Mouse (Mus musculus): ENCODE measurements around the gene AU018091.
"Not testable (repeated sequence)": the region's sequence is repeated elsewhere in the genome, so short reads cannot be mapped to it uniquely, and the experiment has no call there.

The AU018091 gene

DNA sequence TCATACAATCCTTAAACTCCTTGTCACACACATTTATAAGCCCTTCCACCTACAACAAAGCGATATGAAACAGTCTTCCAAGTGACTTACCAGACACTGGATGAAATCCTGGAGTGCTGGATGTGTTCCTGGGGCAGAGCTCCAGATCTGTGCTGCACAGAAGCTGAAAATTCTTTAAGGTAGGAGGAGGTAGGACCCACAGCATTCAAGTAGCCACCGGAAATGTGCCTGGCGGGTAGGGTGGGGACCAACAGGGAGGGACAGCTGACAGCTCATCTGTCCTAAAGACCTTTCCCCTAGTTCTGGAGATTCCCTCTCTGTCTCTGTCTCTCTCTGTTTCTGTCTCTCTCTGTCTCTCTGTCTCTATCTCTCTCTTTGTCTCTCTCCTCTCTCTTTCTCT lies at the start of gene AU018091:
Gene AU018091 (minus strand): TSS at position 279 of the 400 bp plus-strand sequence.
- in situ Hi-C loops (cut with MboI, MseI): no loop called here

DNA sequence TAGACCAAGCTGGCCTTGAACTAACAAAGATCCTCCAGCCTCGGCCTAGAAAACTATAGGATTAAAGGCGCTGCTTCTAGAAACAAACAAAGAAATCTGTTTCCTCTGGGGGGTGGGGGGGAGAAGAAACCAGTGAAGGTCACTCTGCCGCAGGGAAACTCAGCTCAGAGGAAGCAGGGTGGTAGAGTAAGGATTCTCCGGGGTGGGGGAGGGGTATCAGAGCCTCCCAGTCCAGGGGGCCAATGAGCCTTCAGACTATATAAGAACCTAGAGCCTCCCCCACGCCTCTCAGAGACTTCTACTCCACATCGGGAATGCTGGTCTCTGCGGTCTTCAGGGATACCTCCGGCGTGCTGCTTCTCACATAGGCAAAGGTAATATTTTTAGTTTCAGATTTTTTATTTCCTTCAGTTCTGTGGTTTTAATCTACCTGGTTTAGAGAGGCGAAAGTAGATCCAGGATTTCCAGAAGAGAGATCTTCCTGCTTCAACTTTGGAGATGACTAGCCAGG lies 48.6 kb upstream of the AU018091 start:
- in situ Hi-C loops (cut with MboI, MseI): no loop called here

DNA sequence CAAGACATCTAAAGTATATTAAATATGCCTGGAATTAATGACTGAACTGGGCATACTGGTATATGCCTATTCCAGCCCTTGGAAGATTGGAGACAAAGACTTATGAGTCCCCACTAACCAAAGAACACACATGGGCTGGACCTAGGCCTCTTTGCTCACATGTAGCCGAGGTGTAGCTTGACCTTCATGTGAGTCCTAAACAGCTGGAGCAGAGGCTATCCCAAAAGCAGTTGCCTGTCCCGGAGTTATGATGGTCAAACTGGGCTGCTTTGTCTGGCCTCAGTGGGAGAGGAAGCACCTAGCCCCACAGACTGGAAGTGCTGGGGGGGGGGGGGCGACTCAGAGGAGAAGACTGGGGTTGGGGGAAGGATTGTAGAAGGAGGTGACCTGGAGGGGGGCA lies 47.3 kb upstream of the AU018091 start:
- in situ Hi-C loops (cut with MboI, MseI): no loop called here

DNA sequence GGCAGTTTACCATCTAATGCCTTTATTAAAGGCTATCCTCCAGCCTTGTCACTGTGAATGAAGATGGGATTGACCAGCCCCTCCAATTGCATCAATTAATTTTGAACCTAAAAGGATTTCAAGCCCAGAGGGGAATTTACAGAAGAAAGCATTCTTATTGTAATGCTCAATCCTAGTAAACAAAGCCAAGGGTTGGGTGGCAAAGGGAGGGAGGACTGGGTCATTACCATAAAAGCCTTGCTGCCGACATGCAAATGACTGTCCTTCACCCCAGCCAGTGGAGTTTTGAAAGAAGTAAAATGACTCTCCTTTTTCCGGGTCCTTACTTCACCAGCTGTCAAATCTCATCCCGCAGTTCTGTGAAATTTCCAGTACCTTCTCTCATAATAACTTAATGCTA lies 44.6 kb upstream of the AU018091 start:
- in situ Hi-C loops (cut with MboI, MseI): no loop called here

DNA sequence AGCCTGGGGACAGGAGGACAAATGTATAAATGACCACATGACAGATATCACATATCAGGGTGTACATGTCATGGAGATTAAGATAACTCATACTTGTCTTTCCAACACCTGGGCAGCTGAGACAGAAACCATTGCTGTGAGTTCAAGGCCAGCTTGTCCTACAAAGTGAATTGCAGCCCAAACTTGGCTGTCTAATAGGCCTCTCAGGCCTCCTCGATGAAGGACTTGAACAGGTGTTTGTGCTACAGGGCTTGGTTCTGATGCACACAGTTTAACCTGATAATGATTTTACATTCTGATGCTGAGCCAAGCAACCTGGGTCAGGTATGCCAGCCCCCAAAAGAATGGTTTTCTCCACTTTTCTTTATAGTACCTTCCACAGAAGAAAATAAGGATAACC lies 44.2 kb upstream of the AU018091 start:
- in situ Hi-C loops (cut with MboI, MseI): no loop called here

DNA sequence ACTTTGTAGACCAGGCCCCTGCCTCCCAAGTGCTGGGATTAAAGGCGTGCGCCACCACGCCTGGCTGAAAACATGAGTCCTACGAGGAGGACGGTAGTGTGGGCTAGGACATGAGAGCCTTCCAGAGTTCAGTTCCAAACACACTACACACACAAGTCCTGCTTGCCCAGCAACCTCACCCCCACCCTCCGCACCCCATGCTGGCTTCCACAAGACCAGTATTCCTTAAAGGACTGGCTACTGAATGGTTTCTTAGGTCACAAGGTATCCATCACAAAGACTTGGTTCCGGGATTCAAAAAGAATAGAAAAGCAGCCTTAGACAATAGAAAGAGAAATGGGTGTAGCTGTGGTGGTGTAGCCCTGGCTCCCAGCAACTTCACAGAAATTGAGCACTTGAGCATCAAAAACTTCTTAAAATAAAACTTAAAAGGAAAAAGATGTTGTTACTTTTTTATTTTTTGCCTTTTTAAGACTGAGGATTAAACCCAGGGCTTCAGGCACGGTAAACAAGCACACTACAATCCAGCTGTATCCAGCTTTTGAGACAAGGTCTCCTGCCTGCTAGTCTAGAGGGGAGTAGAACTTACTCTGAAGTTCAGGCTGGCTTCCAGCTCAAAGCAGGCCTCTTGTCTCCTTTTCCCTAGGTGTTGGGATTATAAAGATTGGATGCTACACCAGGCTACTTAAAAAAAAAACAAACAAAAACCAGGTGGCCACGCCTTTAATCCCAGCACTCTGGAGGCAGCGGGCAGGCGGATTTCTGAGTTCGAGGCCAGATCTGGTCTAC lies 43.2 kb upstream of the AU018091 start:
- in situ Hi-C loops (cut with MboI, MseI): no loop called here

DNA sequence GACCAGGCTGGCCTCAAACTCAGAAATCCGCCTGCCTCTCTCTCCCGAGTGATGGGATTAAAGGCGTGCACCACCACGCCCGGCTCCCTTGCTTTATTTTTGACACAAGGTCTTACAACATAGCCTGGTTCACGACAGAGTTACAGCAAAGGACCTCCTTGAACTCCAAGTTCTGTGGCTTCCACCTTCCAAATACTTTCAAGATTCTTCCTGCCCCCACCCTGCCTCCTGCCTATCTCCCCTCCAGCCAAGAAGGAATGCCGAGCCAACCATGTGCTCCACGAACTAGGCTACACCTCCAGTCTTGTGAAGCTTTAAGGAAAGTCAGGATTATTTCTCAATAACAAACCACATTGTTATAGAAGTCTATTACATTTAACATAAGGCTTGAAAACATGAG lies 42.5 kb upstream of the AU018091 start:
- in situ Hi-C loops (cut with MboI, MseI): no loop called here

DNA sequence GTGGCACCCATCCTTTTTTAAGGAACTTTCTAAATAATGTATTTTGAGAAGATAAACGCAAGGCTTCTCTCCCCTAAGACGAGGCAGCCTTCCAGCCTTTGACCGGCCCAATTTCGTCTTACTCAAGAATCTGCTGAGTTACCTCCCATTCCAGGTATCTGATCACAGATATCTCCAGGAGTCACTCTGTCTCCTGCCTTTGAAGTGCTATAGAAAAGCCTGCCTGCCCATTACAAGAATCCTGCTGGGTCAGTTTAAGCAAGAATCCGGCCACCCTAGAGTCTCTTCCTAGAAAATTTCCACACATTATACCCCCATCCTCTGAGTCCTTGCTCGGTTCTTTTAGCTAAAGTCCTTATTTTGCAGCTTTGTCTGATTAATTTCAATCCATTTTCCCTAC lies 41.6 kb upstream of the AU018091 start:
- in situ Hi-C loops (cut with MboI, MseI): no loop called here

DNA sequence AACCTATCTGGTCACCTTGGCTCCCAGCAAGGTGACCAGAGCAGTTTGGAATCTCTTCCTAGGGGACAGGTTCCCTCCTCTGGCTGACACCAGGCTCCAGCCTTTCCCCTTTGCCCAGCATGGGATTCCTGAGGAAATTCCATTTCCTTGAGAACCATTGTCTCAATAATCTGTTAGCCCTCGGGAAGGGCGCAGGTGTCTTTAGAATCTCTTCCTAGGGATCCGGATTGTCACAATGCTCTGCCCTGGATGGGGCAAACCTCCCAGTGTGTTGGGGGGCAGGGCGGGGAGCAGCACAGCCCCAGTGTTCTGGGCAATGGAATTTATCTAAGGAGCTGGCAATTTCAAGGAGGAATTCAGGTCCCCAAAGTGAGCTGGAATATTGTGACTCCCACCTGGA lies 37.5 kb upstream of the AU018091 start:
- in situ Hi-C loops (cut with MboI, MseI): no loop called here

DNA sequence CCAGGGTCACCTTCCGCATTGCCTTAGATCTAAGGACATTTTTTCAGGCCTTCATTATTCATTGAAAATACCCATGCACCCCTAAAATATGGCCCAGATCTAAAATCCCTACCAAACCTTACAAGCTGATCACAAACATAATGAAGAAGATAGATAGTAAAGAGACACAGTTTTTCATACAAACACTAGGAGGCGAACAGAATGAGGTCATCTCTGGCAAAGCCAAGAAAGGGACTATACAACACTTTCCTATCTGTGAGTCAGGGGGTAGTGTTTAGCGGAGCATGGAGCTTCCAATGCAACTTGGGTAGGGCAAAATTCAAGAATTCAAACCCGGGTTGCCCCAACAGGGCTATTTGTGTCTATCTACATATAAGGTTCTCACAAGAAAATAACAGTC lies 35.6 kb upstream of the AU018091 start:
- in situ Hi-C loops (cut with MboI, MseI): no loop called here

DNA sequence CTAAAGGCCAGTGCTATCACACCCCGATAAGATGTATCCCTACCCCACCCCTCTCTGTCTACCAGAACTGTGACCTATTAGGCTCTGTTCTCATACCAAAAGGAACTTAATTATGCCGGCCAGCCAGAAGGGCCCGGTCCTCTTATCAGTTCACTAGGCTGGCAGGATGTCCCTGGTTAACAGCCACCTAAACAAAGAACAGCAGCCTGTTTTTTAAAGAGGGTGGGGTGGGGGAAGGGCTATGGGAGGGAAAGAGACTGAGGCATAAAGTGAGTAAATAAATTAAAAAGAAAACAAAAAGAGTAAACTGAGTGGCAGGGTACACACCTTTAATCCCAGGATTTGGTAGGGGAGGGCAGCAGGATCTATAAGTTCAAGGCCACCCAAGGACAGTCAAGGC lies 34.9 kb upstream of the AU018091 start:
- in situ Hi-C loops (cut with MboI, MseI): no loop called here

DNA sequence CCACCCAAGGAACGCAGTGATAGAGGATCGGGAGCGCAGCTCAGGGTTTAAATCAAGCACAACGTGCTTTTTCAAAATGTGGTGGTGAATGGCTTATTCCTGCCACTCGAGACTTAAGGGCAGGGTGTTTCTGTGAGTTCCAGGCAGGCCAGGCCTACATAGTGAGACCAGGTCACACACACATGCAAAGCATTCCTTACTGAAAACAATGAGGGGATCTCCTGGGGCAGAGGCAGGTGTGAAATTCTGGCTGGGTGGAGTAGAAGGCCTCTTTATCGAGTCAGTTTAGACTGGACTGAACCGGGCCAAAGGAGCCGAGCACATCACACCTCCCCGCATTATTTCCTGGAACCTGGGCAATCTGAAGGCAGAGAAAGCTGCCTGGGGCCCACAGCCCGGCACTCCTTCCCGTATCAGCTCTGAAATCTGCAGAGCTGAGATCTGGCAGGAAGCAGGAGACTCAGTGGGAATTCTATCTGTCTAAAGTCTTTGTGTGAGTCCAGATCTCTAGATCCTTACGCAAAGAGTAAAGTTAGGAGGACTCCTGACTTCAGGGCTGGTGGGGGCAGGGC lies 32.2 kb upstream of the AU018091 start:
- in situ Hi-C loops (cut with MboI, MseI): no loop called here

DNA sequence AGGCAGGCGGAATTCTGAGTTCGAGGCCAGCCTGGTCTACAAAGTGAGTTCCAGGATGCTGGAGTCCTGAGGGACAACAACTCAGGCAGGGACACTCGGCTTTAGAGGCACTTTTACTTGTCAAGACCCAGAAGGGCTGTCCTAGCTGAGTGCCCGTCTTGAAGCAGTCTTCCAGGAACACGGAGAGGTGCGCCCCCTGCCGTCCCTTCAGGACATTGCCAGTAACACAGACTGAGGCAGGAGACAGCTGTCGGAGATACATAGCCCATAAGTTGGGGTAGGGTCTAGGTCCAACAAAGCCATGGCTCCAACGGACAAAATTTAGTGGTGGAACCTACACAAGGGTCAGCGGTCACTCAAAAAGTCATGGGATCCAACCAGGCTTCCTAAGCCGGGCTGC lies 29.9 kb upstream of the AU018091 start:
- in situ Hi-C loops (cut with MboI, MseI): no loop called here

DNA sequence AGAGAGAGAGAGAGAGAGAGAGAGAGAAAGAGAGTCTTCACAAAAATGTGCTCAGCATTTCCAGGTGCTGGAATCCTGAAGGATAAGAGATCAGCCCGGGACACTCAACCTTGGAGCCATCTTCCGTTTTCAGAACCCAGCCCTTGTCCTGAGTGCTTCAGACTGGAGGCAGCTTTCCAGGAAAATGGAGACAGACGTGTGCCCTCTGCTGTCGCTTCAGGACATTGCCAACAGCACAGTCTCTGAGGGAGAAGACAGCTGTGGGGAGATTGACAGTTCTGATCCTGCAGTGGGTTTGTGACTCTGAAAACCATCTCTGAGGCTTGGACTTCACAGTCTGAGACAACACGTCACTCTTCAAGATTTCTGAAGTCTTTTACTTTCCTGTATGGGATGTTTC lies 26.8 kb upstream of the AU018091 start:
- in situ Hi-C loops (cut with MboI, MseI): no loop called here

DNA sequence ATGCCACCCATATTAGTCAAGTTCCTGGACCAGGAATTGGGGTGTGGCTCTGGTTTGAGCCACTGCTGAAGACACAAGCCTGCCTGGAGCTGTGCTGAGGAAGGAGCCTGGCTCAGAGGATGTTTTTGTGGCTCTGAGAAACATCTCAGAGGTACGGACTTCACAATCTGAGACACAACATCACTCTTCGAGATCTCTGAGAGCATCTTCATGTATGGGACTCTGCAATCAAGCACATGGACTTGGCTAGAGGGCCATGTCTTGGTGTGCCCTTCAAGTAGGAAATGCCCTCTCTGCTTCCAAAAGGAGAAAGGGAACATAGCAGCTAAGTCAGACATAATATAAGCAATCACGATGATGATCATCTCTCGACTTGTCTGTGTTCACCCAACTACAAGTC lies 25.5 kb upstream of the AU018091 start:
- in situ Hi-C loops (cut with MboI, MseI): no loop called here

DNA sequence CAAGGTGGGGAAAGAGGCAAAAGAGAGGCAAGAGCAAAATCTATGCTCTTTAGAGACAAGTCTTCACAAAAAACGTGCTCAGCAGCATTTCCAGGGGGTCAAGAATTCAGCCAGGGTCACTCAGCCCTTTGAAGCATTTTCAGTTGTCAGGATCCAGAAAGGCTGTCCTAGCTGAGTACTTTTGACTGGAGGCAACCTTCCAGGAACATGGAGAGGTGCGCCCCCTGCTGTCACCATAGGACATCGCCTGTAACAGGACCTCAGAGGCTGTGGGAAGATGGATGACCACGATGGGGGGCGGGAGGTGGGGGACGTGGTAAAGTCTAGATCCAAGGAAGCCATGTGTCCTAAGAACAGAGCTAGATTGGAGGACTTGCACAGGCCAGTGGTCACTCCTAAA lies 24.9 kb upstream of the AU018091 start:
- in situ Hi-C loops (cut with MboI, MseI): no loop called here

DNA sequence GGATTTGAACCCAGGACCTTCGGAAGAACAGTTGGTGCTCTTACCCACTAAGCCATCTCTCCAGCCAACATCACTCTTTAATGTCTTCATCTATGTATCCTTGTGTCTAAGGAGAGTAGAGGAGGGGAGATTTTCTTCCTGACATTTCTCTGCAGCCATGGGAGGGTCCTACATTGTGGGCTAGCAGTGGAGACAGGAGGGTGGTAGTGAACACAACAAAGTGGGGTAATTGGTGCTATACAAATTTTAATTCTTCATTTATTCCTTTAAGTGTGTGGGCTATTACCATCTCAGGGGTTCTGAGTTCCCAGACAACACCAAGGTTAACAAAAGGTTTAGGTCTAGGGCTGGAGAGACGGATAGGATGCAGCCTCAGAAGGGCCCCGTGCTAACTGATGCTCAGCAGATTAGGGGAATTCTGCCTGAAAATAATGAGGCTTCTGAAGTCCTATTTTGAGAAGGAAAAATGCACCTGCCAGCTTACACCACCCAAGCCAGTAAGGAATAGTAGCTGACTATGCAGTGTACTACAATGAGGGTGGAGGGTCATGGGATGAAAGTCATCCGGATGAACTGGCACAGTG lies 24.1 kb upstream of the AU018091 start:
- in situ Hi-C loops (cut with MboI, MseI): no loop called here

DNA sequence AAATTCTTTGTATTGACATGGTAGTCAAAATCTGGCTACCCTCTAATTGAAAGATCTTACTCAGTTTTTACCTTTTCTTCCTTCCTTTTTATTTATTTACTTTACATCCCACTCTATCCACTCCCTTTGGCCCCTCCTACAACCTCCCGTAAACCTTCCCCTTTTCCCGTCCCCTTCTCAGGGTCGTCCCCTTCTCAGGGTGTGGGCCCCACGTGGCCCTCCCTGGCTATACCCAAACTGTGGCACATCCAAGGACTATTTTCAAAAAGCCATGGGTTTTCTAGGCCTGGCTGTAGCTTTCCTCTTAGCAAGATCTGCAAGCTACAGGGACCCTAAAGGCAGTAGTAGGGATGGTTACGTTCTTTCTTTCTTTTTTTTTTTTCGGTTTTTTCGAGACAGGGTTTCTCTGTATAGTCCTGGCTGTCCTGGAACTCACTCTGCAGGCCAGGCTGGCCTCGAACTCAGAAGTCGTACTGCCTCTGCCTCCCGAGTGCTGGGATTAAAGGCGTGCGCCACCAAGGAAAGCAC lies 23.0 kb upstream of the AU018091 start:
- in situ Hi-C loops (cut with MboI, MseI): no loop called here

DNA sequence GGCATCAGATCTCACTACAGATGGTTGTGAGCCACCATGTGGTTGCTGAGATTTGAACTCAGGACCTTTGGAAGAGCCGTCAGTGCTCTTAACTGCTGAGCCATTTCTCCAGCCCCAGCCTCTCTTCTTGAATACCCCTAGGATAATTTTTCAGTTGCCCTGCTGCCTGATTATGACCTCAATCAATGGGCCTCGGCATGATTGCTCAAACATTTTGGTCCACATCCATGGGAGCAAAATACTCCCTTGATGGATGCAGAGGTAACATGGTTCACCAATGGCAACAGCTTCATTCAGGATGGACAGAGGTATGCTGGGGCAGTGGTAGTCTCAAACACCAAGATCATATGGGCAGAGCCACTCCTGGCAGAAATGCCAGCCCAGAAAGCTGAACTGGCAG lies 17.7 kb upstream of the AU018091 start:
- in situ Hi-C loops (cut with MboI, MseI): not testable (repeated sequence)

DNA sequence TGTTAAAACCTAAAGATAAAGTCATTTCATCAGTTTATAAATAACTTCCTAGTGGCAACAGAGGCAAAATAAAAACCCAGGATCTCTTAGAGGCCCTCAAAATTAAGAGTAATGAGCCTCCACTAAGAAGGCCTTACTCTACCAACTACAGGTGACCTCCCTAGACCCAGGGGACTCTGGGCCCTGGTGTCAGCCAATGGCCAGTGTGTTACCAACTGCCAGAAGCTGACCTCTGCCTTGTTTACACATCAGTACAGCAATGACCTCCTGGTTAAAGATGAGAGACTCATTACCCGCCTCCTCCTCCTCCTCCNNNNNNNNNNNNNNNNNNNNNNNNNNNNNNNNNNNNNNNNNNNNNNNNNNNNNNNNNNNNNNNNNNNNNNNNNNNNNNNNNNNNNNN lies 17.1 kb upstream of the AU018091 start:
- in situ Hi-C loops (cut with MboI, MseI): no loop called here

DNA sequence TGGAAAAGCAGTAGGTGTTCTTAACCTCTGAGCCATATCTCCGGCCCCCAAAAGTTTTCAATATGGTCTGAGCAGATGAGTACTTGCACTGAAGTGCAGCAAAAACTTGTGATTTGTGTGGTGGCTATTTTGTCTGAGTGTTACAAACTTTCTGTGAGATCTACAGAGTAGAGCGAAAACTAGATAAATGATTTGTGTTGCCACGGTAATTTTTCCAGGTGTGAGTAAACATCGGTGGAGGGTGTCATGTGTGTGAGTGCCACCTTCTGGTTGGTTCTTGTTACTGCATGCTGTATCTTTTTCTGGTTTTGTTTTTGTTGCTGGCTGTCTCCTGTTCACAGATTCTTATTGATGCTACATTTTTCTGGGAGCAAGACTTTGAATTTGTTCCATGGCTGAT lies 15.4 kb upstream of the AU018091 start:
- in situ Hi-C loops (cut with MboI, MseI): no loop called here

DNA sequence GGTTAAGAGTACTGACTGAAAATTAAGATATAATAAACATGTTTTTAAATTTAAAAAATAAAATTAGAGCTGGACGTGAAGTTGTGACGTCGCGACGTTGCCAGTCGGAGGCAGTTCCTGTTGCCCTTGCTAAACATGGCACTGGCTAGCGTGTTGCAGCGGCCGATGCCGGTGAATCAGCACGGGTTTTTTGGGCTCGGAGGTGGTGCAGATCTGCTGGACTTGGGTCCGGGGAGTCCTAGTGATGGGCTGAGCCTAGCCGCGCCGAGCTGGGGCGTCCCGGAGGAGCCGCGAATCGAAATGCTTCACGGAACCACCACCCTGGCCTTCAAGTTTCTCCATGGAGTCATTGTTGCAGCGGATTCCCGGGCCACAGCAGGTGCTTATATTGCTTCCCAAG lies 12.0 kb upstream of the AU018091 start:
- in situ Hi-C loops (cut with MboI, MseI): not testable (repeated sequence)

DNA sequence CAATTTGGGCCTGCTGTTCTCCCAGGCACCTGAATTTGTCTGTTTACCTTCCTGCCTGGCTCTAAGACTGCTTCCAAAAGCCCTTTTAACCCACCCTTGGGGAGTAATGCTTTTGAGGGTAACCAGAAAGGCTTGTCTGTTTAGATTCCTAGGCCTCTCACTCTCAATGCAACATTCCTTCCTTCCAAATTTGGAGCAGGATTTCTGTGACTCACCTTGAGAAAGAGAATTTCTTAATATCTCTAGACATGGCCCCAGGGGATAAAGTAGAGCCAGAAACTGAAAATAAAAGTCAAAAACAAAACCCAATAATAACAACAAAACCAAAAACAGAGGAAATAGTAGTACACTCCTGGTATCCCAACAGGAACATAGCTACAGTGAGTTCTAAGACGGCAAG lies 707 bp downstream of the AU018091 start:
- in situ Hi-C loops (cut with MboI, MseI): no loop called here

Measured in T-helper 1 cell (primary cell).